Mouse (Mus musculus): ENCODE results near the gene Nos1. TPM values are rescaled to one million over a fixed set of nuclear protein-coding genes. Genes with fewer than 3 reads are reported as not detected.

The Nos1 gene
- polyA plus RNA-seq, 1 experiment = not detected

- Histone ChIP-seq H3K9me3 (ENCODE audit: control insufficient read depth, low read length) (no peaks in the 10 kb centered on the region), H3K36me3 (ENCODE audit: control insufficient read depth) (no peaks in the 10 kb centered on the region), H3K4me1 (ENCODE audit: control insufficient read depth) (no peaks in the 10 kb centered on the region), H3K4me3 (replicated peaks) (no peak overlapping the region), H3K27me3 (ENCODE audit: control insufficient read depth) (no peaks in the 10 kb centered on the region)
- no peak for TF ChIP-seq TAL1 (IDR thresholded peaks at IDR 0.05; ENCODE audit: low read length)
- TF ChIP-seq GATA1 (IDR thresholded peaks at IDR 0.05; ENCODE audit: low read length) = no peak
Observed at GRCm38 (mm10) chr5:117923688-117924087, 142.9 kb downstream of the Nos1 start.

GRCm38 (mm10) chr5:117928553-117928952 lies 147.7 kb downstream of the Nos1 start:
- Histone ChIP-seq H3K9me3 (ENCODE audit: control insufficient read depth, low read length) (no peaks in the 10 kb centered on the region), H3K36me3 (ENCODE audit: control insufficient read depth) (no peaks in the 10 kb centered on the region), H3K4me1 (ENCODE audit: control insufficient read depth) (no peaks in the 10 kb centered on the region), H3K27me3 (ENCODE audit: control insufficient read depth) (no peaks in the 10 kb centered on the region), H3K4me3 (replicated peaks) (no peak overlapping the region)
- TF ChIP-seq GATA1 (IDR thresholded peaks at IDR 0.05; ENCODE audit: low read length) (no peak), TAL1 (IDR thresholded peaks at IDR 0.05; ENCODE audit: low read length) (no peak)

DNA sequence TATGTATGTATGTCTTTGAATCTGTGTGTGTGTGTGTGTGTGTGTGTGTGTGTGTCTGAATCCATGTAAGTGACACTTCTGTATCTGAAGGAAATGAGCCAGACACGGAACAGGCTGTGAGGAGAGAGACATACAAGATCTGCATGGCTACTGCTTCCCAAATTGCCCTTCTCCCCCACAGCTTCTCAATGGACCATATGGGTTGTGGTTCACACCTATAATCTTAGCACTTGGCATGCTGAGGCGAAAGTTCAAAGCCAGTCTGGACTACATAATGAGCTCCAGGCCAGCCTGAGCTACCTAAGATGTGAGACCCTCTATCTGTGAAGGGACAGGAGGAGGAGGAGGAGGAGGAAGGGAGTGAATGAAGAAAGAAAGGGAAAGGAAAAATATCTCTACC lies 151.4 kb downstream of the Nos1 start:
- Histone ChIP-seq H3K4me3 (replicated peaks) (no peak overlapping the region), H3K4me1 (ENCODE audit: control insufficient read depth) (no peaks in the 10 kb centered on the region), H3K9me3 (ENCODE audit: control insufficient read depth, low read length) (no peaks in the 10 kb centered on the region), H3K36me3 (ENCODE audit: control insufficient read depth) (no peaks in the 10 kb centered on the region), H3K27me3 (ENCODE audit: control insufficient read depth) (no peaks in the 10 kb centered on the region)
- TF ChIP-seq GATA1 (IDR thresholded peaks at IDR 0.05; ENCODE audit: low read length) (no peak), TAL1 (IDR thresholded peaks at IDR 0.05; ENCODE audit: low read length) (no peak)

- TF ChIP-seq TAL1 (IDR thresholded peaks at IDR 0.05; ENCODE audit: low read length) = no peak
- TF ChIP-seq GATA1 (IDR thresholded peaks at IDR 0.05; ENCODE audit: low read length) = no peak
- H3K36me3 ChIP-seq (ENCODE audit: control insufficient read depth) = no peaks in the 10 kb centered on the region
- H3K9me3 ChIP-seq (ENCODE audit: control insufficient read depth, low read length) = no peaks in the 10 kb centered on the region
- no peak overlapping the region for H3K4me3 ChIP-seq (replicated peaks)
- H3K27me3 ChIP-seq (ENCODE audit: control insufficient read depth) = no peaks in the 10 kb centered on the region
- no peaks in the 10 kb centered on the region for H3K4me1 ChIP-seq (ENCODE audit: control insufficient read depth)
Observed at GRCm38 (mm10) chr5:117932862-117933261, 152.0 kb downstream of the Nos1 start.

DNA sequence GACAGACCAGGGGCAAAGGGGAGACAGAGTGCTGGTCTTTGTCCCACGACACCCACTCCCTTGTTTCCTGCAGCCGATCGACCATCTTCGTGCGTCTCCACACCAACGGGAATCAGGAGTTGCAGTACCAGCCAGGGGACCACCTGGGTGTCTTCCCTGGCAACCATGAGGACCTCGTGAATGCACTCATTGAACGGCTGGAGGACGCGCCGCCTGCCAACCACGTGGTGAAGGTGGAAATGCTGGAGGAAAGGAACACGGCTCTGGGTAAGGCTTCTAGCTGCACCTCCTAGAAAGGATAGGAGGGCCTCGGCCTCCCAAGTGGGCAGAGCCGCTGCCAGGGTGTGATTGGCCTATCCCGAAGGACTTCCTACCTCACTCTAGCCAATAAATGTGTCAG lies 155.5 kb downstream of the Nos1 start:
- Histone ChIP-seq H3K4me1 (ENCODE audit: control insufficient read depth) (peaks cover 2% of the 10 kb centered on the region), H3K27me3 (ENCODE audit: control insufficient read depth) (no peaks in the 10 kb centered on the region), H3K4me3 (replicated peaks) (no peak overlapping the region), H3K9me3 (ENCODE audit: control insufficient read depth, low read length) (no peaks in the 10 kb centered on the region), H3K36me3 (ENCODE audit: control insufficient read depth) (no peaks in the 10 kb centered on the region)
- TF ChIP-seq GATA1 (IDR thresholded peaks at IDR 0.05; ENCODE audit: low read length) = no peak
- no peak for TF ChIP-seq TAL1 (IDR thresholded peaks at IDR 0.05; ENCODE audit: low read length)

DNA sequence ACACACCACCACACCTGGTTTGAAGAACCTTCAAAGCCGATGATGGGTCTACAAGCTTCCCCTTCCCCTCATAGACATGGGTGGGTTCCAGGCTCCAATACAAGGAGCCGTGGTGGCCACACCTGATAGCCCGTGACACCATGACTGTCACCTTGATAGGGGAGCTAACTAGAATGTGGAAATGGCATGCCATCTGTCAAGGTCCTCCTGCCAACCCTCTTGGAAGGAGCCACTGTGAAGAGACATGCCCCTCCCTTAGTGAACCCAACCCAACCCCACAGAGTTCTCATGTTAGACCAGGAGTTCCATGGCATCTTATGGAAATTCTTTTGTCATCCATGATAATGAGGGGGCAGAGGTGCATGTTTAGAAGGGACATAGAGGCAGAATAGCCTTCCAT lies 156.4 kb downstream of the Nos1 start:
- peaks cover 2% of the 10 kb centered on the region for H3K4me1 ChIP-seq (ENCODE audit: control insufficient read depth)
- H3K9me3 ChIP-seq (ENCODE audit: control insufficient read depth, low read length) = no peaks in the 10 kb centered on the region
- TF ChIP-seq GATA1 (IDR thresholded peaks at IDR 0.05; ENCODE audit: low read length) = no peak
- no peak for TF ChIP-seq TAL1 (IDR thresholded peaks at IDR 0.05; ENCODE audit: low read length)
- H3K27me3 ChIP-seq (ENCODE audit: control insufficient read depth) = no peaks in the 10 kb centered on the region
- H3K36me3 ChIP-seq (ENCODE audit: control insufficient read depth) = no peaks in the 10 kb centered on the region
- no peak overlapping the region for H3K4me3 ChIP-seq (replicated peaks)

DNA sequence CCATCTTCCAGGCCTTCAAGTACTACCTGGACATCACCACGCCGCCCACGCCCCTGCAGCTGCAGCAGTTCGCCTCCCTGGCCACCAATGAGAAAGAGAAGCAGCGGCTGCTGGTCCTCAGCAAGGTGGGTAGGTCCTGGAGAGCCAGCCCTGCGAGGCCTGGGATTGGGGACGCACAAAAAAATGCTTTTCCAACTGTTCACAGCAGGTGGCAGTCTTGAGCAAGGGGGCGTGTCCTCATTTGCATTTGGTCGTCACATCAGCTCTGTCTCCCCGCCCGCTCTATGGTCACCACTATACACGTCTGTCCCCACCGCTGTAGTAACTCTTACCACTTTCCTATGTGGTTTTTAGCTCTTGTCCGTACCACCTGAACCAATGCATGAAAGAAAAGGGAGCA lies 157.3 kb downstream of the Nos1 start:
- no peak overlapping the region for H3K4me3 ChIP-seq (replicated peaks)
- no peaks in the 10 kb centered on the region for H3K9me3 ChIP-seq (ENCODE audit: control insufficient read depth, low read length)
- no peaks in the 10 kb centered on the region for H3K36me3 ChIP-seq (ENCODE audit: control insufficient read depth)
- no peak for TF ChIP-seq TAL1 (IDR thresholded peaks at IDR 0.05; ENCODE audit: low read length)
- no peak for TF ChIP-seq GATA1 (IDR thresholded peaks at IDR 0.05; ENCODE audit: low read length)
- H3K4me1 ChIP-seq (ENCODE audit: control insufficient read depth) = peaks cover 2% of the 10 kb centered on the region
- H3K27me3 ChIP-seq (ENCODE audit: control insufficient read depth) = no peaks in the 10 kb centered on the region

GRCm38 (mm10) chr5:117939402-117939801 lies 158.6 kb downstream of the Nos1 start:
- TF ChIP-seq GATA1 (IDR thresholded peaks at IDR 0.05; ENCODE audit: low read length) = no peak
- no peak for TF ChIP-seq TAL1 (IDR thresholded peaks at IDR 0.05; ENCODE audit: low read length)
- Histone ChIP-seq H3K36me3 (ENCODE audit: control insufficient read depth) (no peaks in the 10 kb centered on the region), H3K4me3 (replicated peaks) (no peak overlapping the region), H3K27me3 (ENCODE audit: control insufficient read depth) (no peaks in the 10 kb centered on the region), H3K4me1 (ENCODE audit: control insufficient read depth) (peaks cover 2% of the 10 kb centered on the region), H3K9me3 (ENCODE audit: control insufficient read depth, low read length) (no peaks in the 10 kb centered on the region)

GRCm38 (mm10) chr5:117941552-117941951 lies 160.7 kb downstream of the Nos1 start:
- TF ChIP-seq GATA1 (IDR thresholded peaks at IDR 0.05; ENCODE audit: low read length) = no peak
- TF ChIP-seq TAL1 (IDR thresholded peaks at IDR 0.05; ENCODE audit: low read length) = no peak
- Histone ChIP-seq H3K36me3 (ENCODE audit: control insufficient read depth) (no peaks in the 10 kb centered on the region), H3K27me3 (ENCODE audit: control insufficient read depth) (no peaks in the 10 kb centered on the region), H3K4me3 (replicated peaks) (no peak overlapping the region), H3K4me1 (ENCODE audit: control insufficient read depth) (peaks cover 2% of the 10 kb centered on the region), H3K9me3 (ENCODE audit: control insufficient read depth, low read length) (no peaks in the 10 kb centered on the region)

DNA sequence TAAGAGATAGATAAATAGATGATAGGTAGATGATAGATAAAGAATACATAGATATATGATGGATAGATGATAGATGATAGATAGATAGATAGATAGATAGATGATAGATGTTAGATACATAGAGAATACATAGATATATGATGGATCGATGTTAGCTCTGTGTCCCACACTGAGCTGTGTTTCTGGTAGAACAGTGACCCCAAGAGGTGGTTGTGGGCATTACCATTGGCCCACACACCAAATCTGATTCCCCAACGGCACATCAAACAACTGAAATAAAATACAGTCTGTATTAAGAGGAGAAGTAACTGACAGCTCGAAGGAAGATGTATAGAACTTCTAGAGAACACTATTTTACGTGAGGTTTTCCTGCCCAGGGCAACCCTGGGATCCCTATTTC lies 165.8 kb downstream of the Nos1 start:
- no peak overlapping the region for H3K4me3 ChIP-seq (replicated peaks)
- no peaks in the 10 kb centered on the region for H3K27me3 ChIP-seq (ENCODE audit: control insufficient read depth)
- H3K4me1 ChIP-seq (ENCODE audit: control insufficient read depth) = no peaks in the 10 kb centered on the region
- no peaks in the 10 kb centered on the region for H3K9me3 ChIP-seq (ENCODE audit: control insufficient read depth, low read length)
- TF ChIP-seq TAL1 (IDR thresholded peaks at IDR 0.05; ENCODE audit: low read length) = no peak
- no peak for TF ChIP-seq GATA1 (IDR thresholded peaks at IDR 0.05; ENCODE audit: low read length)
- no peaks in the 10 kb centered on the region for H3K36me3 ChIP-seq (ENCODE audit: control insufficient read depth)

All from erythroblast, embryonic 14.5 days (primary cell).